Mouse (Mus musculus) heart, adult 18-20 months (tissue): ENCODE results near the gene Ankrd9. TPM values are rescaled to one million over a fixed set of nuclear protein-coding genes. Genes with fewer than 3 reads are reported as not detected.

Experiments used
- DNase-seq, 2 experiments: peaks; one replicate each; pipeline ENCODE4 v3.0.0; 2021 to 2022; ENCODE audit warnings: mixed read lengths in 1 of 2
- long read RNA-seq, 2 experiments: library from polyadenylated mRNA; stranded (forward); transcript quantifications; one replicate each; pipeline ENCODE4 v2.0.0; 2021
- total RNA-seq, 2 experiments: library from RNA; stranded (reverse); gene quantifications; 2 replicates each; pipeline ENCODE4 v1.2.3; 2021

Ankrd9 gene
- 10 to 100 TPM; 59.5 to 68.0 TPM for total RNA-seq
- long read RNA-seq, experiment 1, transcript Ankrd9-203 (4 exons, 1,563 nt), result minor isoform, 16 of 87 reads
- long read RNA-seq, experiment 1, transcript Ankrd9-207 (2 exons, 1,431 nt), result minor isoform, 6 of 87 reads
- long read RNA-seq, experiment 1, transcript Ankrd9-202 (3 exons, 2,577 nt), result major isoform, 20 of 87 reads
- long read RNA-seq, experiment 1, transcript Ankrd9-201 (3 exons, 1,706 nt), result minor isoform, 15 of 87 reads
- long read RNA-seq, experiment 1, partial matches to known transcripts, result 8 of 87 reads
- long read RNA-seq, experiment 1, other reads (novel, unspliced or antisense), result 20 of 87 reads
- long read RNA-seq, experiment 2, transcript Ankrd9-203 (4 exons, 1,563 nt), result major isoform, 19 of 60 reads
- long read RNA-seq, experiment 2, transcript Ankrd9-202 (3 exons, 2,577 nt), result minor isoform, 16 of 60 reads
- long read RNA-seq, experiment 2, partial matches to known transcripts, result 8 of 60 reads
- long read RNA-seq, experiment 2, other reads (novel, unspliced or antisense), result 10 of 60 reads

- peak; percentile 99 for DNase-seq
Measured at GRCm38 (mm10) chr12:110978607-110979406, at the start of gene Ankrd9. Ankrd9 (minus strand) TSS chr12:110979040.

- no peak for DNase-seq
Measured at GRCm38 (mm10) chr12:111021577-111021976, 42.7 kb upstream of the Ankrd9 start.

- no peak for DNase-seq
Measured at GRCm38 (mm10) chr12:111021138-111021537, 42.3 kb upstream of the Ankrd9 start.

GRCm38 (mm10) chr12:111019086-111019485 lies 40.2 kb upstream of the Ankrd9 start:
- no peak for DNase-seq

GRCm38 (mm10) chr12:111018068-111018467 lies 39.2 kb upstream of the Ankrd9 start:
- no peak for DNase-seq

- DNase-seq, result no peak
Measured at GRCm38 (mm10) chr12:111016807-111017206, 38.0 kb upstream of the Ankrd9 start.

GRCm38 (mm10) chr12:111009615-111010257 lies 30.9 kb upstream of the Ankrd9 start:
- DNase-seq, result no peak

- peak; percentile 30 to 41 for DNase-seq
Measured at GRCm38 (mm10) chr12:111008500-111009490, 30.0 kb upstream of the Ankrd9 start.

- DNase-seq, result peak; percentile 52
Measured at GRCm38 (mm10) chr12:111007134-111008103, 28.6 kb upstream of the Ankrd9 start.

- no peak for DNase-seq
Measured at GRCm38 (mm10) chr12:111006339-111006738, 27.5 kb upstream of the Ankrd9 start.

- DNase-seq, result no peak
Measured at GRCm38 (mm10) chr12:111005803-111006202, 27.0 kb upstream of the Ankrd9 start.

GRCm38 (mm10) chr12:111004142-111004541 lies 25.3 kb upstream of the Ankrd9 start:
- no peak for DNase-seq

- no peak for DNase-seq
Measured at GRCm38 (mm10) chr12:111000956-111001355, 22.1 kb upstream of the Ankrd9 start.

GRCm38 (mm10) chr12:110999820-111000219 lies 21.0 kb upstream of the Ankrd9 start:
- DNase-seq, result no peak

GRCm38 (mm10) chr12:110998092-110998491 lies 19.3 kb upstream of the Ankrd9 start:
- no peak for DNase-seq

- DNase-seq, result no peak
Measured at GRCm38 (mm10) chr12:110994666-110995065, 15.8 kb upstream of the Ankrd9 start.

GRCm38 (mm10) chr12:110993226-110993625 lies 14.4 kb upstream of the Ankrd9 start:
- no peak for DNase-seq

GRCm38 (mm10) chr12:110992771-110993170 lies 13.9 kb upstream of the Ankrd9 start:
- no peak for DNase-seq

- peak; percentile 92 to 98 for DNase-seq
Measured at GRCm38 (mm10) chr12:110992128-110992553, 13.3 kb upstream of the Ankrd9 start.
